Mouse (Mus musculus): ENCODE data around the gene Rab3c. TPM values are rescaled to one million over a fixed set of nuclear protein-coding genes. Genes with fewer than 3 reads are reported as not detected.

Gene Rab3c
- polyA plus RNA-seq, 1 experiment from 2014 or later: 242 TPM

DNA sequence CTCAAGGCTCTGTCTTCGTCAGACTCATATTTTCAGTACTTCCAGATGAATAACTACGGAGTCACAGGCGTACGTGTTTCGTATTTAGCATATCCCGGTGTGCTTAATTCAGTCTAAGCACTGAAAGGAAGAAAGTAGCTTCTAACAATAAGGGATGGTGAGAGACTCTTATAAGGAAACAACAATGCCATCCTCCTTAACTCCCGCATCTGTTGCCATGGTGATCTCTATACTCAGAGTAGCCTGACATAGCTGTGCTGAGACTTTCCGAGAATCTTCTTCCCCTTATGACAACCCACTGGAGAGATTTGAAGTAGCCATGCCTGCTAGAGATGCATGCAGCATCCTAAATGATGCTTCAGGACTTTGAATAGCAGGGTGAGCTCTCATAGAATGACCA, 272.3 kb downstream of the Rab3c start:
- Histone ChIP-seq H3K9me3 (replicated peaks; ENCODE audit: control insufficient read depth, low read length, poor library complexity, severe bottlenecking) (no peaks in the 10 kb centered on the region), H3K9ac (ENCODE audit: low read depth, low read length) (no peak overlapping the region), H3K36me3 (ENCODE audit: control insufficient read depth, insufficient read depth, low read length) (no peaks in the 10 kb centered on the region)

DNA sequence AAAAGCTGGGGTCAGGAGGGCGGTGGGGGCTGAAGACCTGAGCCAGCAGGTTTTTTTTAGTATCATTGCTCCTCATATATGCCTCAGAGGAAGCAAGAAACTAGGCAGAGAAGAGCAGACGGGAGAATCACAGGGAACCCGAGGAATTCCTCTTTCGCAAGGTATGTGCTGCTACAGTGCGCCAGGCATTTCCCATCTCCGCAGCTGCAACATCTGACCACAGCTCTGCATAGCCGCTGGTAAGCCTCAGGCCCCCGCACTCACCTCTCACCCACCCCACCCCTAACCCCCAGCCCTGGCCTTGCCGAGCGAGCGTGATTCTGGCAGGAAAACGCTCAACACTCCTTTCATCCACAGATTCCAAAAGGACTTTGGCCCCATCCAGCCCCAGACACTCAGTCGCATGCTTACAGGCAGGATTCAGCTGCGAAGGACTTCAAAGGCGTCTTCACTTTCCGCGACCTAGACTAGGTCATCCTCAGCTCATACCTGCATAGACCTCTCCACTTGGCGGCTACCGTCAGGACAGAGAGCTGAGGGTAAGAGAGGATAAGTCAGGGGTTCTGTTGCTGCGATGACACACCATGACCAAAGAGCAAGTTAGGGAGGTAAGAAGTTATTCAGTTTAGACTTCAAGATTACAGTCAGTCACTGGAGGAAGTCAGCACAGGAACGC, 274.6 kb downstream of the Rab3c start:
- no peak overlapping the region for H3K4me3 ChIP-seq (ENCODE audit: low read depth, low read length)
- no peak for ATAC-seq
- H3K27me3 ChIP-seq (ENCODE audit: control insufficient read depth, insufficient read depth, low read depth, low read length): no peaks in the 10 kb centered on the region
- WGBS: 55% methylated on average over 21 of the region's 21 CpGs
- no peaks in the 10 kb centered on the region for H3K36me3 ChIP-seq (ENCODE audit: control insufficient read depth, insufficient read depth, low read length)
- no peak overlapping the region for H3K4me2 ChIP-seq (ENCODE audit: low read length)
- H3K27ac ChIP-seq (ENCODE audit: low read length): no peak overlapping the region
- no peaks in the 10 kb centered on the region for H3K9me3 ChIP-seq (replicated peaks; ENCODE audit: control insufficient read depth, low read length, poor library complexity, severe bottlenecking)
- no peak overlapping the region for H3K9ac ChIP-seq (ENCODE audit: low read depth, low read length)
- peaks cover 12% of the 10 kb centered on the region for H3K4me1 ChIP-seq (ENCODE audit: control insufficient read depth, insufficient read depth, low read length)

More for the DNA sequence above, 272.3 kb downstream of the Rab3c start:
- peaks cover 27% of the 10 kb centered on the region for H3K4me1 ChIP-seq (ENCODE audit: control insufficient read depth, insufficient read depth, low read length)
- peak overlapping the region; percentile 29 for H3K4me2 ChIP-seq (ENCODE audit: low read length)
- no peak overlapping the region for H3K4me3 ChIP-seq (ENCODE audit: low read depth, low read length)
- H3K27ac ChIP-seq (ENCODE audit: low read length): peak overlapping the region; percentile 82
- peak; percentile 89 for ATAC-seq
- 9% methylated on average over 8 of the region's 8 CpGs for WGBS
- no peaks in the 10 kb centered on the region for H3K27me3 ChIP-seq (ENCODE audit: control insufficient read depth, insufficient read depth, low read depth, low read length)

Other genes with a start within 250 kb of the Rab3c start
- not detected in 2 replicates for gene Gapt, start 76.2 kb upstream of the Rab3c start, polyA plus RNA-seq (2015; fragmentation: Nextera tagmentation; extraction: Ambion mirVana)
- 177 and 180 TPM in 2 replicates for gene Plk2, start 114.0 kb upstream of the Rab3c start, polyA plus RNA-seq (2015; fragmentation: Nextera tagmentation; extraction: Ambion mirVana)

Data from midbrain, embryonic 16.5 days (tissue).